Mouse (Mus musculus) intestine, embryonic 16.5 days (tissue): ENCODE data around the gene Tgfb3. TPM values are rescaled to one million over a fixed set of nuclear protein-coding genes. Genes with fewer than 3 reads are reported as not detected.

Experiments used
- ATAC-seq: fragments of 200-750 bp; cut with Nextera tagmentation; 2 replicates; pipeline ENCODE4 v1.8.0; 2017; ENCODE audit warnings: moderate TSS enrichment, moderate library complexity
- H3K27ac ChIP-seq: fragments of 300-500 bp; sonication (generic); 2 replicates; pipeline ENCODE4 v1.5.1; 2014; ENCODE audit warnings: mild to moderate bottlenecking, low read length
- H3K27me3 ChIP-seq: fragments of 300-500 bp; sonication (generic); replicated peaks from 2 replicates; pipeline ENCODE4 v1.6.1; 2014; ENCODE audit warnings: low read length, control low read depth, mixed read lengths; ENCODE audit not compliant: control insufficient read depth, insufficient read depth
- H3K36me3 ChIP-seq: fragments of 300-500 bp; sonication (generic); 2 replicates; pipeline ENCODE4 v1.6.1; 2014; ENCODE audit warnings: low read length, control low read depth; ENCODE audit not compliant: control insufficient read depth, insufficient read depth
- H3K4me1 ChIP-seq: fragments of 300-500 bp; sonication (generic); 2 replicates; pipeline ENCODE4 v1.6.1; 2014; ENCODE audit warnings: low read length, control low read depth, mixed read lengths; ENCODE audit not compliant: control insufficient read depth, insufficient read depth
- H3K4me2 ChIP-seq: fragments of 300-500 bp; sonication (generic); 2 replicates; pipeline ENCODE4 v1.6.1; 2014; ENCODE audit warnings: low read depth, low read length, control low read depth
- H3K4me3 ChIP-seq: fragments of 300-500 bp; sonication (generic); 2 replicates; pipeline ENCODE4 v1.5.1; 2014; ENCODE audit warnings: mild to moderate bottlenecking, low read length
- H3K9ac ChIP-seq: fragments of 300-500 bp; sonication (generic); 2 replicates; pipeline ENCODE4 v1.6.1; 2014; ENCODE audit warnings: low read depth, low read length
- H3K9me3 ChIP-seq: fragments of 300-500 bp; sonication (generic); 2 replicates; pipeline ENCODE4 v1.6.1; 2016; ENCODE audit warnings: low read length, control low read depth; ENCODE audit not compliant: control insufficient read depth
- WGBS: fragments of 180-500 bp; shearing (Covaris S2); extraction: QIAGEN DNeasy Blood & Tissue Kit; methylation state at CpG from one replicate; pipeline ENCODE4 v1.1.7; 2014; 5-methylcytosine and 5-hydroxymethylcytosine counted together
- polyA plus RNA-seq: library from polyadenylated mRNA; unstranded; fragments of >200 nt; fragmentation: Nextera tagmentation; extraction: Ambion mirVana; gene quantifications from 2 replicates; pipeline ENCODE4 v1.2.1, GENCODE M21; 2015

The Tgfb3 gene
- polyA plus RNA-seq, 1 experiment from 2014 or later, result 20.6 TPM

DNA sequence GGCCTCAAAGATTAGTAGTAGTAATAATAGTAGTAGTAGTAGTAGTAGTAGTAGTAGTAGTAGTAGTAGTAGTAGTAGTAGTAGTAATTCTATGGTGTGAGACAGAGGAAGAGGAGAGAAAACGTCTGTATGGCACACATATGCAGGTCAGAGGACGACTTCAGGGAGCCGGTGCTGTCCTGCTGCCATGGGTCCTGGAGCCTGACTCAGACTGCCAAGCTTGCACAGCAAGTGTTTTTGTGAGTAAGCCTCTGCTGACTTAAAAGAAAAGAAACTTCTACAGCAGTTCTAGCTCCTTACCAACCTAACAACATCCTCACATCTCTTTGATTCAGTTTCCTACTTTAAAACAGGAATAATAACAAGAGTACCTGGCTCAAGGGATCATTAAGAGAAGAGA lies 64.2 kb downstream of the Tgfb3 start:
- no peak for ATAC-seq
- Histone ChIP-seq H3K4me3 (no peak overlapping the region), H3K27ac (no peak overlapping the region), H3K36me3 (no peaks in the 10 kb centered on the region), H3K4me2 (no peak overlapping the region), H3K9me3 (no peaks in the 10 kb centered on the region), H3K4me1 (no peaks in the 10 kb centered on the region), H3K27me3 (no peaks in the 10 kb centered on the region), H3K9ac (no peak overlapping the region)
- WGBS, result 88% methylated on average over 3 of the region's 3 CpGs

- no peak overlapping the region for H3K4me3 ChIP-seq
- no peaks in the 10 kb centered on the region for H3K4me1 ChIP-seq
- no peaks in the 10 kb centered on the region for H3K36me3 ChIP-seq
- 94% methylated on average over 2 of the region's 2 CpGs for WGBS
- no peaks in the 10 kb centered on the region for H3K9me3 ChIP-seq
- no peak overlapping the region for H3K9ac ChIP-seq
- no peak overlapping the region for H3K27ac ChIP-seq
- no peak overlapping the region for H3K4me2 ChIP-seq
- ATAC-seq, result no peak
- no peaks in the 10 kb centered on the region for H3K27me3 ChIP-seq
Observed at GRCm38 (mm10) chr12:86014174-86014573, 64.7 kb downstream of the Tgfb3 start.

DNA sequence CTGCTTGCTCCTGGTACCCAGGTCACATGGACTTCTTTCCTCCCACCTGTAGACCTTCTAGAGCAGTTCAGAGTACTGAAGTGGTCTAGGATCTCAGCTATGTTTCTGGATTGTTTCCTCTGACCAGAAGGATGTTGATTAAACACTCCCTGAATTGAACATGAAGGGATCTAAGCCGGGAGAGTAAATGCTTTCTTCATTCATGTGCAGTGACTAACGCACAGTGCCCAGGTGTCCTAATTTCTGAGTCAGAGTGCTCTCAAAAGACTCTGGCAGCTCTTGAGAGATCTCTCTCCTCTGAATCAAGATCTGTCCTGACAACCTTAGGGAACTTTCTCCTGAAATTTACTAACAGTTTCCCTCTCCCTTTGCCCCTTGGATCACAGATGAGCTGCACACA lies 66.6 kb downstream of the Tgfb3 start:
- H3K4me2 ChIP-seq, result no peak overlapping the region
- no peak overlapping the region for H3K9ac ChIP-seq
- H3K4me1 ChIP-seq, result peaks cover 10% of the 10 kb centered on the region
- no peaks in the 10 kb centered on the region for H3K9me3 ChIP-seq
- no peaks in the 10 kb centered on the region for H3K27me3 ChIP-seq
- no peak overlapping the region for H3K4me3 ChIP-seq
- ATAC-seq, result no peak
- no peak overlapping the region for H3K27ac ChIP-seq
- WGBS, result 72% methylated on average over 2 of the region's 2 CpGs
- no peaks in the 10 kb centered on the region for H3K36me3 ChIP-seq

GRCm38 (mm10) chr12:86010656-86011055 lies 68.2 kb downstream of the Tgfb3 start:
- no peaks in the 10 kb centered on the region for H3K27me3 ChIP-seq
- no peak overlapping the region for H3K4me3 ChIP-seq
- no peak overlapping the region for H3K27ac ChIP-seq
- no peaks in the 10 kb centered on the region for H3K36me3 ChIP-seq
- no peak for ATAC-seq
- H3K4me2 ChIP-seq, result no peak overlapping the region
- WGBS, result 66% methylated on average over 5 of the region's 5 CpGs
- no peak overlapping the region for H3K9ac ChIP-seq
- no peaks in the 10 kb centered on the region for H3K9me3 ChIP-seq
- peaks cover 12% of the 10 kb centered on the region for H3K4me1 ChIP-seq

DNA sequence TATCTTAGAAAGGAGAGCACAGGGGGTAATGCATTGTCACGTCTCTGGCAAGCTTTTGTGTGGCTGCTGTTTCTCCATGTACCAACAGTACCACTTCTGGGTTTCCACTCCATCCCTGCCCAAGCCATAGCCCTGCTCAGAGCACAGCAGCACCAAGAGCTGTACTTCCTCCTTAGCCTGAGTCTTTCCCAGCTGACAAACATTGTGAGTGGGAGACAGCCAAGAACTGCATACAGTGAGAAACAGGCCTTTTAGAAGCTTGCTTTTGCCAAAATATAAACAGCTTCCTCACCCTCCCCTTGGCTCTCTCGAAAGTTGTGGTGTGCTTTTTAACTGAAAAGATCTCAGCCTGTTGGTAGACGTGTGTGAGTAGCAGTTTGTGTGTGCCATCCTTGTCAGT lies 71.5 kb downstream of the Tgfb3 start:
- peak; percentile 55; the same call in 1 of the 2 replicates for ATAC-seq
- 53% methylated on average over 3 of the region's 3 CpGs for WGBS
- H3K27me3 ChIP-seq, result no peaks in the 10 kb centered on the region
- H3K27ac ChIP-seq, result peak overlapping the region; percentile 57
- H3K4me2 ChIP-seq, result no peak overlapping the region
- H3K9ac ChIP-seq, result no peak overlapping the region
- H3K4me1 ChIP-seq, result peaks cover 12% of the 10 kb centered on the region
- no peak overlapping the region for H3K4me3 ChIP-seq
- H3K9me3 ChIP-seq, result no peaks in the 10 kb centered on the region
- no peaks in the 10 kb centered on the region for H3K36me3 ChIP-seq

Other genes with a start within 250 kb of the Tgfb3 start
- gene Ift43, start 3.5 kb upstream of the Tgfb3 start, polyA plus RNA-seq, result 65.0 and 66.7 TPM in 2 replicates
- 9.8 and 10.1 TPM in 2 replicates for gene Gpatch2l, start 162.8 kb upstream of the Tgfb3 start, polyA plus RNA-seq